Mouse (Mus musculus) ES-Bruce4 (cell line): ENCODE data around the gene Snx32.

Source experiments
- EP300 ChIP-seq: IDR thresholded peaks from 2 replicates; pipeline ENCODE4 v1.6.1; 2011; ENCODE audit warnings: low read depth, low read length; ENCODE audit not compliant: insufficient read depth
- POLR2A ChIP-seq: IDR thresholded peaks from one replicate; pipeline ENCODE4 v1.8.1; 2011; ENCODE audit warnings: low read length; ENCODE audit not compliant: insufficient read depth

GRCm38 (mm10) chr19:5518721-5519120, 8.4 kb upstream of the Snx32 start:
- TF ChIP-seq POLR2A (no peak), EP300 (no peak)
